Mouse (Mus musculus): ENCODE measurements at regions not wholly inside any gene's neighbourhood (a gene's known extent, or its start where the extent isn't known, plus 50 kb on each side); places are given as distances from the start of the nearest gene placed in this dataset.

DNA sequence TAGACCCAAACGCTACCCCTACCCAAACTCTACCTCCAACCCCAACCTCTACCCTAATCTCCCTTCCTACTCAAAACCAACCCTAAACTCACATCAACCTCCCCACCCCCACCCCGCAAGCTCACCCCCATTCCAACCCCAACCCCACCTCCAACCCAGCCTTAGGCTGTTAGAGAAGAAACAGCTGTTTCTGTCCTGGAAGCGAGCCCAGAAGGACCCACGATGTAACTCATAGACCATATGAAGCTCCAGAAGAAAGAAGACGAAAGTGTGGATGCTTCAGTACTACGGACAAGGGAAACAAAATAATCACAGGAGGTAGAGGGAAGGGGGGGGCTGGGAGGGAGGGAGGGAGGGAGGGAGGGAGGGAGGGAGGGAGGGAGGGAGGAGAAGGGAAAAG lies 58.4 kb downstream of the Sox11 start:
- in situ Hi-C loops (cut with MboI; ENCODE audit: low pct_ligation_motif_present, low pct_unique_long_range_greater_than_20kb, low sequenced_read_pairs) (no loop called here), dilution Hi-C loops (cut with MboI; ENCODE audit: extremely low pct_ligation_motif_present, extremely low pct_unique_long_range_greater_than_20kb, low sequenced_read_pairs) (no loop called here)
- no peaks in the 10 kb centered on the region for H3K79me2 ChIP-seq (replicated peaks; ENCODE audit: control insufficient read depth, extremely low read depth, insufficient read depth, poor library complexity, severe bottlenecking)
- TF ChIP-seq MYC (IDR thresholded peaks at IDR 0.05; ENCODE audit: low read depth, low read length) (no peak), GABPA (IDR thresholded peaks at IDR 0.05; ENCODE audit: insufficient replicate concordance, low read depth, low read length) (no peak)
- no peak overlapping the region for H3K4me3 ChIP-seq (replicated peaks in 1 of 3; ENCODE audit: low read depth in 2 of 3, low read length in 2 of 3, poor library complexity in 1 of 3)
- no peaks in the 10 kb centered on the region for H3K27me3 ChIP-seq (replicated peaks)
- DNase-seq (ENCODE audit: extremely low read depth), result no peak
- H3K4me2 ChIP-seq (ENCODE audit: insufficient read depth, low read depth, poor library complexity, severe bottlenecking), result no peak overlapping the region
- no peak overlapping the region for H3K9ac ChIP-seq (ENCODE audit: insufficient read depth, low read depth)
- H3K9me3 ChIP-seq (replicated peaks; ENCODE audit: low read length), result peaks cover 56% of the 10 kb centered on the region
- H3K4me1 ChIP-seq (ENCODE audit: control insufficient read depth in 1 of 2, insufficient read depth in 2 of 2), result no peaks in the 10 kb centered on the region
- no peaks in the 10 kb centered on the region for H3K36me3 ChIP-seq (replicated peaks in 1 of 2; ENCODE audit: control insufficient read depth in 1 of 2, insufficient read depth in 1 of 2, low read length in 1 of 2)
- H3K27ac ChIP-seq (ENCODE audit: insufficient read depth, low read depth), result no peak overlapping the region

DNA sequence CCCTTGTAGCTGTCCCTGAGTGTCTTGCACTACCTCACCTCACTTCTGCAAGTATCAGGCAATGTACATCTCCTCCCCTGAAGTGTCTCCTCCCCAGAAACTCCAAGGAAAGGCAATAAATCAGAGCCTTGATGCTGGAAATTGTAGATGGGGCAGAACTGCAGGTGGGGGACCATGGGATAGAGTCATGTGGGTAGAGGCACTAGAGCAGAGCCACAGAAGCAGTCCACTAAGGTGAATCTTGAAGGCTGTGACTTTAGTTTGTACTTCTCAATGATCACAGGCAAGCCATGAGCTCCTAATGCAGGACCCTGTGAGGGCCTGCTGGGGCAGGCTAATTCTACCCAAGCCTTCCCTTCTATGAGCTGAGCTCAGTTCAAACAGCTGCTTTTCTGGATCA lies 80.4 kb downstream of the Sox11 start:
- TF ChIP-seq SIN3A (IDR thresholded peaks at IDR 0.05; ENCODE audit: low read length) (no peak), HCFC1 (IDR thresholded peaks at IDR 0.05; ENCODE audit: low read depth, low read length) (no peak), ETS1 (conservative IDR thresholded peaks at IDR 0.05; ENCODE audit: low read depth, low read length) (no peak), MYC (IDR thresholded peaks at IDR 0.05; ENCODE audit: low read depth, low read length) (no peak), UBTF (IDR thresholded peaks at IDR 0.05; ENCODE audit: low read depth, low read length) (no peak), BHLHE40 (IDR thresholded peaks at IDR 0.05; ENCODE audit: low read depth, low read length) (no peak), JUN (IDR thresholded peaks at IDR 0.05; ENCODE audit: insufficient read depth, low read depth, low read length) (no peak), KAT2A (IDR thresholded peaks at IDR 0.05; ENCODE audit: insufficient replicate concordance, low read length) (no peak), ZNF384 (IDR thresholded peaks at IDR 0.05; ENCODE audit: low read depth, low read length) (no peak), TCF12 (IDR thresholded peaks at IDR 0.05; ENCODE audit: low read depth, low read length) (no peak), RCOR1 (conservative IDR thresholded peaks at IDR 0.05; ENCODE audit: low read depth, low read length) (no peak), CHD1 (IDR thresholded peaks at IDR 0.05; ENCODE audit: low read depth, low read length) (no peak), MXI1 (IDR thresholded peaks at IDR 0.05; ENCODE audit: low read depth, low read length) (no peak)
- in situ Hi-C loops (cut with MboI; ENCODE audit: low pct_ligation_motif_present, low pct_unique_long_range_greater_than_20kb, low sequenced_read_pairs), result no loop called here
- H3K4me3 ChIP-seq (replicated peaks in 1 of 3; ENCODE audit: low read depth in 2 of 3, low read length in 2 of 3, poor library complexity in 1 of 3), result no peak overlapping the region
- no peaks in the 10 kb centered on the region for H3K4me1 ChIP-seq (ENCODE audit: control insufficient read depth in 1 of 2, insufficient read depth in 2 of 2)
- H3K9me3 ChIP-seq (replicated peaks; ENCODE audit: low read length), result peaks cover 58% of the 10 kb centered on the region
- no peaks in the 10 kb centered on the region for H3K79me2 ChIP-seq (replicated peaks; ENCODE audit: control insufficient read depth, extremely low read depth, insufficient read depth, poor library complexity, severe bottlenecking)
- H3K9ac ChIP-seq (ENCODE audit: insufficient read depth, low read depth), result no peak overlapping the region
- no peak overlapping the region for H3K27ac ChIP-seq (ENCODE audit: insufficient read depth, low read depth)
- no peak for DNase-seq (ENCODE audit: extremely low read depth)
- H3K27me3 ChIP-seq (replicated peaks), result no peaks in the 10 kb centered on the region
- H3K36me3 ChIP-seq (replicated peaks in 1 of 2; ENCODE audit: control insufficient read depth in 1 of 2, insufficient read depth in 1 of 2, low read length in 1 of 2), result no peaks in the 10 kb centered on the region
- dilution Hi-C loops (cut with MboI; ENCODE audit: extremely low pct_ligation_motif_present, extremely low pct_unique_long_range_greater_than_20kb, low sequenced_read_pairs), result no loop called here
- H3K4me2 ChIP-seq (ENCODE audit: insufficient read depth, low read depth, poor library complexity, severe bottlenecking), result no peak overlapping the region

- H3K4me3 ChIP-seq (replicated peaks in 1 of 3; ENCODE audit: low read depth in 2 of 3, low read length in 2 of 3, poor library complexity in 1 of 3), result no peak overlapping the region
- H3K27ac ChIP-seq (ENCODE audit: insufficient read depth, low read depth), result no peak overlapping the region
- no peak overlapping the region for H3K4me2 ChIP-seq (ENCODE audit: insufficient read depth, low read depth, poor library complexity, severe bottlenecking)
- in situ Hi-C loops (cut with MboI; ENCODE audit: low pct_ligation_motif_present, low pct_unique_long_range_greater_than_20kb, low sequenced_read_pairs), result no loop called here
- dilution Hi-C loops (cut with MboI; ENCODE audit: extremely low pct_ligation_motif_present, extremely low pct_unique_long_range_greater_than_20kb, low sequenced_read_pairs), result no loop called here
- no peaks in the 10 kb centered on the region for H3K36me3 ChIP-seq (replicated peaks in 1 of 2; ENCODE audit: control insufficient read depth in 1 of 2, insufficient read depth in 1 of 2, low read length in 1 of 2)
- no peaks in the 10 kb centered on the region for H3K27me3 ChIP-seq (replicated peaks)
- H3K9ac ChIP-seq (ENCODE audit: insufficient read depth, low read depth), result no peak overlapping the region
- no peaks in the 10 kb centered on the region for H3K4me1 ChIP-seq (ENCODE audit: control insufficient read depth in 1 of 2, insufficient read depth in 2 of 2)
- H3K79me2 ChIP-seq (replicated peaks; ENCODE audit: control insufficient read depth, extremely low read depth, insufficient read depth, poor library complexity, severe bottlenecking), result no peaks in the 10 kb centered on the region
- DNase-seq (ENCODE audit: extremely low read depth), result no peak
- peaks cover 65% of the 10 kb centered on the region for H3K9me3 ChIP-seq (replicated peaks; ENCODE audit: low read length)
- TF ChIP-seq RCOR1 (conservative IDR thresholded peaks at IDR 0.05; ENCODE audit: low read depth, low read length) (no peak), CTCF (conservative IDR thresholded peaks at IDR 0.05 in 1 of 2, IDR thresholded peaks at IDR 0.05 in 1 of 2; ENCODE audit: low read depth in 2 of 2, low read length in 2 of 2) (no peak), MYC (IDR thresholded peaks at IDR 0.05; ENCODE audit: low read depth, low read length) (no peak), TBP (conservative IDR thresholded peaks at IDR 0.05; ENCODE audit: low read depth, low read length) (no peak), POLR2A (IDR thresholded peaks at IDR 0.05; ENCODE audit: low read depth, low read length) (no peak), NELFE (IDR thresholded peaks at IDR 0.05; ENCODE audit: low read depth, low read length) (no peak), TCF12 (IDR thresholded peaks at IDR 0.05; ENCODE audit: low read depth, low read length) (no peak), UBTF (IDR thresholded peaks at IDR 0.05; ENCODE audit: low read depth, low read length) (no peak), RAD21 (IDR thresholded peaks at IDR 0.05; ENCODE audit: low read depth, low read length) (no peak), MEF2A (IDR thresholded peaks at IDR 0.05; ENCODE audit: borderline replicate concordance, low read depth, low read length) (no peak)
Measured at GRCm38 (mm10) chr12:27254125-27254524, 88.2 kb downstream of the Sox11 start.
